Mouse (Mus musculus) ES-Bruce4 (cell line): Measurements from ENCODE around the gene Ccdc180. TPM values are rescaled to one million over a fixed set of nuclear protein-coding genes. Genes with fewer than 3 reads are reported as not detected.

Experiments
- H3K27ac ChIP-seq: 2 replicates; pipeline ENCODE4 v1.5.1; 2012; ENCODE audit warnings: low read length, inconsistent platforms; ENCODE audit not compliant: insufficient read depth
- H3K27me3 ChIP-seq: 2 replicates; pipeline ENCODE4 v1.6.1; 2012; ENCODE audit warnings: mild to moderate bottlenecking, low read length, inconsistent platforms; ENCODE audit not compliant: control insufficient read depth, poor library complexity, insufficient read depth, severe bottlenecking
- H3K36me3 ChIP-seq: 2 replicates; pipeline ENCODE4 v1.6.1; 2012; ENCODE audit warnings: inconsistent platforms, mild to moderate bottlenecking, low read length, moderate library complexity; ENCODE audit not compliant: control insufficient read depth, poor library complexity, insufficient read depth, severe bottlenecking
- H3K4me1 ChIP-seq: one replicate; pipeline ENCODE4 v1.8.1; 2011; ENCODE audit warnings: low read length; ENCODE audit not compliant: control insufficient read depth, insufficient read depth
- H3K4me3 ChIP-seq: 2 replicates; pipeline ENCODE4 v1.5.1; 2011; ENCODE audit warnings: low read depth, mild to moderate bottlenecking, low read length
- H3K9ac ChIP-seq: 2 replicates; pipeline ENCODE4 v1.6.1; 2012; ENCODE audit warnings: low read depth, mild to moderate bottlenecking, inconsistent platforms; ENCODE audit not compliant: poor library complexity, severe bottlenecking
- H3K9me3 ChIP-seq: replicated peaks from 2 replicates; pipeline ENCODE4 v1.6.1; 2012; ENCODE audit warnings: mild to moderate bottlenecking, low read length, inconsistent platforms; ENCODE audit not compliant: control insufficient read depth, poor library complexity, insufficient read depth, severe bottlenecking
- CTCF ChIP-seq: IDR thresholded peaks from one replicate; pipeline ENCODE4 v1.8.1; 2011; ENCODE audit warnings: low read depth, low read length
- EP300 ChIP-seq: IDR thresholded peaks from 2 replicates; pipeline ENCODE4 v1.6.1; 2011; ENCODE audit warnings: low read depth, low read length; ENCODE audit not compliant: insufficient read depth
- POLR2A ChIP-seq: IDR thresholded peaks from one replicate; pipeline ENCODE4 v1.8.1; 2011; ENCODE audit warnings: low read length; ENCODE audit not compliant: insufficient read depth
- polyA plus RNA-seq: library from polyadenylated mRNA; stranded (reverse); fragments of >200 nt; gene quantifications from 2 replicates; pipeline ENCODE4 v1.2.4, GENCODE M21; 2011; ENCODE audit warnings: low read depth; ENCODE audit not compliant: missing spikeins, insufficient read depth, insufficient read length

Ccdc180 gene
- polyA plus RNA-seq, 1 experiment, result 0.21 TPM

- Histone ChIP-seq H3K36me3 (no peaks in the 10 kb centered on the region), H3K27ac (no peak overlapping the region), H3K9ac (no peak overlapping the region), H3K4me1 (no peaks in the 10 kb centered on the region), H3K9me3 (no peaks in the 10 kb centered on the region), H3K27me3 (no peaks in the 10 kb centered on the region), H3K4me3 (no peak overlapping the region)
- TF ChIP-seq POLR2A (no peak), EP300 (no peak), CTCF (no peak)
Observed at GRCm38 (mm10) chr4:45921663-45922435, 31.7 kb downstream of the Ccdc180 start.

- H3K9me3 ChIP-seq, result no peaks in the 10 kb centered on the region
- no peak overlapping the region for H3K9ac ChIP-seq
- no peaks in the 10 kb centered on the region for H3K27me3 ChIP-seq
- H3K27ac ChIP-seq, result no peak overlapping the region
- no peaks in the 10 kb centered on the region for H3K4me1 ChIP-seq
- H3K4me3 ChIP-seq, result no peak overlapping the region
- no peak for TF ChIP-seq EP300
- no peak for TF ChIP-seq CTCF
- no peak for TF ChIP-seq POLR2A
- no peaks in the 10 kb centered on the region for H3K36me3 ChIP-seq
Observed at GRCm38 (mm10) chr4:45924011-45924410, 33.9 kb downstream of the Ccdc180 start.

GRCm38 (mm10) chr4:45928561-45928960 lies 38.5 kb downstream of the Ccdc180 start:
- H3K27ac ChIP-seq, result no peak overlapping the region
- no peaks in the 10 kb centered on the region for H3K27me3 ChIP-seq
- no peak for TF ChIP-seq POLR2A
- no peak for TF ChIP-seq EP300
- no peak for TF ChIP-seq CTCF
- H3K9ac ChIP-seq, result no peak overlapping the region
- H3K4me1 ChIP-seq, result no peaks in the 10 kb centered on the region
- H3K36me3 ChIP-seq, result no peaks in the 10 kb centered on the region
- H3K9me3 ChIP-seq, result no peaks in the 10 kb centered on the region
- no peak overlapping the region for H3K4me3 ChIP-seq

- Histone ChIP-seq H3K36me3 (no peaks in the 10 kb centered on the region), H3K27me3 (no peaks in the 10 kb centered on the region), H3K4me3 (peak overlapping the region; percentile 32), H3K9ac (no peak overlapping the region), H3K27ac (no peak overlapping the region), H3K4me1 (no peaks in the 10 kb centered on the region), H3K9me3 (no peaks in the 10 kb centered on the region)
- TF ChIP-seq CTCF (peak; percentile 78), POLR2A (no peak)
Observed at GRCm38 (mm10) chr4:45941628-45942044, 51.5 kb downstream of the Ccdc180 start.

- no peak overlapping the region for H3K27ac ChIP-seq
- H3K9me3 ChIP-seq, result no peaks in the 10 kb centered on the region
- TF ChIP-seq CTCF (no peak), POLR2A (no peak), EP300 (no peak)
- no peak overlapping the region for H3K9ac ChIP-seq
- no peaks in the 10 kb centered on the region for H3K27me3 ChIP-seq
- no peaks in the 10 kb centered on the region for H3K4me1 ChIP-seq
- no peak overlapping the region for H3K4me3 ChIP-seq
- no peaks in the 10 kb centered on the region for H3K36me3 ChIP-seq
Observed at GRCm38 (mm10) chr4:45947729-45948128, 57.6 kb downstream of the Ccdc180 start.

GRCm38 (mm10) chr4:45949109-45949848 lies 59.2 kb downstream of the Ccdc180 start:
- H3K9ac ChIP-seq, result no peak overlapping the region
- H3K9me3 ChIP-seq, result no peaks in the 10 kb centered on the region
- H3K4me3 ChIP-seq, result no peak overlapping the region
- no peak overlapping the region for H3K27ac ChIP-seq
- H3K4me1 ChIP-seq, result no peaks in the 10 kb centered on the region
- TF ChIP-seq EP300 (no peak), POLR2A (no peak), CTCF (no peak)
- H3K27me3 ChIP-seq, result no peaks in the 10 kb centered on the region
- H3K36me3 ChIP-seq, result no peaks in the 10 kb centered on the region
